Mouse (Mus musculus) C2C12 (cell line): ENCODE data around the gene Bcr.

Source experiments
- CEBPB ChIP-seq: IDR thresholded peaks from one replicate; pipeline ENCODE4 v1.6.1; 2011; ENCODE audit warnings: low read depth, mild to moderate bottlenecking, control low read depth, moderate library complexity
- CTCF ChIP-seq: IDR thresholded peaks from one replicate; pipeline ENCODE4 v1.5.1; 2011; ENCODE audit not compliant: control insufficient read depth, insufficient read depth, insufficient read length
- FOSL1 ChIP-seq: IDR thresholded peaks from one replicate; pipeline ENCODE4 v1.8.0; 2011; ENCODE audit warnings: mild to moderate bottlenecking, low read length; ENCODE audit not compliant: poor library complexity, insufficient read depth, severe bottlenecking

- TF ChIP-seq CTCF = no peak
- no peak for TF ChIP-seq CEBPB
- no peak for TF ChIP-seq FOSL1
Measured at GRCm38 (mm10) chr10:75230572-75230971, 170.2 kb downstream of the Bcr start.
